Mouse (Mus musculus) CH12.LX (cell line): ENCODE measurements around the gene Foxk1. TPM values are rescaled to one million over a fixed set of nuclear protein-coding genes. Genes with fewer than 3 reads are reported as not detected.

Experiments
- DNase-seq: peaks from one replicate; pipeline ENCODE4 v3.0.0-alpha.2; 2013; ENCODE audit errors: extremely low read depth
- H3K27ac ChIP-seq: 2 replicates; pipeline ENCODE4 v1.5.1; 2012; ENCODE audit warnings: low read depth, mild to moderate bottlenecking, control low read depth, moderate library complexity; ENCODE audit not compliant: insufficient read depth
- H3K27me3 ChIP-seq: replicated peaks from 2 replicates; pipeline ENCODE3; 2012; ENCODE audit warnings: inconsistent platforms
- H3K36me3 ChIP-seq, 2 experiments: replicated peaks in 1 of 2; 2 replicates each; pipeline versions ENCODE3 to v1.6.1; 2012; ENCODE audit warnings: inconsistent platforms in 1 of 2, low read length in 1 of 2, mild to moderate bottlenecking in 1 of 2, mixed read lengths in 1 of 2, moderate library complexity in 1 of 2; ENCODE audit not compliant: control insufficient read depth in 1 of 2, insufficient read depth in 1 of 2
- H3K4me1 ChIP-seq, 2 experiments: 2 replicates each; pipeline ENCODE4 v1.6.1; 2012; ENCODE audit warnings: inconsistent platforms in 1 of 2, moderate library complexity in 1 of 2; ENCODE audit not compliant: insufficient read depth in 2 of 2, control insufficient read depth in 1 of 2
- H3K4me2 ChIP-seq: 2 replicates; pipeline ENCODE4 v1.6.1; 2012; ENCODE audit warnings: low read depth, mild to moderate bottlenecking, control low read depth; ENCODE audit not compliant: poor library complexity, insufficient read depth, severe bottlenecking
- H3K4me3 ChIP-seq, 3 experiments: fragments of 150-350 bp in 1 of 3; sonication (generic) in 1 of 3; replicated peaks in 1 of 3; 2 replicates each; pipeline versions ENCODE3 to v1.5.1; 2011 to 2012; ENCODE audit warnings: low read depth in 2 of 3, low read length in 2 of 3, mild to moderate bottlenecking in 2 of 3, moderate library complexity in 2 of 3, control low read depth in 1 of 3, improper control_type of control experiment in 1 of 3, inconsistent platforms in 1 of 3, mixed read lengths in 1 of 3; ENCODE audit not compliant: poor library complexity in 1 of 3
- H3K79me2 ChIP-seq: replicated peaks from 2 replicates; pipeline ENCODE4 v1.6.1; 2012; ENCODE audit warnings: mild to moderate bottlenecking, moderate library complexity; ENCODE audit not compliant: control insufficient read depth, poor library complexity, insufficient read depth, severe bottlenecking; ENCODE audit errors: extremely low read depth
- H3K9ac ChIP-seq: 2 replicates; pipeline ENCODE4 v1.6.1; 2012; ENCODE audit warnings: low read depth, mild to moderate bottlenecking, control low read depth, moderate library complexity; ENCODE audit not compliant: insufficient read depth
- H3K9me3 ChIP-seq: replicated peaks from 2 replicates; pipeline ENCODE3; 2012; ENCODE audit warnings: low read length, inconsistent platforms, mixed read lengths
- BHLHE40 ChIP-seq: IDR thresholded peaks from 2 replicates; pipeline ENCODE4 v1.6.1; 2011; ENCODE audit warnings: mild to moderate bottlenecking, low read depth, low read length, improper control_type of control experiment
- CHD2 ChIP-seq: IDR thresholded peaks from 2 replicates; pipeline ENCODE4 v1.6.1; 2011; ENCODE audit warnings: low read length, improper control_type of control experiment
- CTCF ChIP-seq, 2 experiments: IDR thresholded peaks in 1 of 2; conservative IDR thresholded peaks in 1 of 2; 2 replicates each; pipeline ENCODE4 v1.5.1; 2011 to 2012; ENCODE audit warnings: low read depth in 2 of 2, low read length in 2 of 2, improper control_type of control experiment in 1 of 2, inconsistent platforms in 1 of 2, mild to moderate bottlenecking in 1 of 2, moderate library complexity in 1 of 2
- E2F4 ChIP-seq: IDR thresholded peaks from 2 replicates; pipeline ENCODE4 v1.6.1; 2011; ENCODE audit warnings: low read depth, low read length, improper control_type of control experiment; ENCODE audit not compliant: insufficient replicate concordance
- ELF1 ChIP-seq: IDR thresholded peaks from 2 replicates; pipeline ENCODE4 v1.6.1; 2014; ENCODE audit warnings: low read depth, mild to moderate bottlenecking, inconsistent platforms, low read length, improper control_type of control experiment
- EP300 ChIP-seq: IDR thresholded peaks from 2 replicates; pipeline ENCODE4 v1.6.1; 2011; ENCODE audit warnings: low read length, improper control_type of control experiment
- ETS1 ChIP-seq: conservative IDR thresholded peaks from 2 replicates; pipeline ENCODE4 v1.6.1; 2012; ENCODE audit warnings: low read depth, mild to moderate bottlenecking, inconsistent platforms, low read length, improper control_type of control experiment, moderate library complexity
- GABPA ChIP-seq: IDR thresholded peaks from 2 replicates; pipeline ENCODE4 v1.6.1; 2012; ENCODE audit warnings: low read depth, low read length, improper control_type of control experiment, inconsistent platforms; ENCODE audit not compliant: insufficient replicate concordance
- HCFC1 ChIP-seq: IDR thresholded peaks from 2 replicates; pipeline ENCODE4 v1.6.1; 2012; ENCODE audit warnings: low read depth, mild to moderate bottlenecking, inconsistent platforms, low read length, improper control_type of control experiment
- IRF4 ChIP-seq: IDR thresholded peaks from 2 replicates; pipeline ENCODE4 v1.6.1; 2014; ENCODE audit warnings: low read depth, mild to moderate bottlenecking, inconsistent platforms, low read length, improper control_type of control experiment
- JUND ChIP-seq: conservative IDR thresholded peaks from 2 replicates; pipeline ENCODE4 v1.6.1; 2011; ENCODE audit warnings: low read depth, low read length, improper control_type of control experiment
- KAT2A ChIP-seq: IDR thresholded peaks from 2 replicates; pipeline ENCODE4 v1.6.1; 2012; ENCODE audit warnings: low read length, improper control_type of control experiment, inconsistent platforms; ENCODE audit not compliant: insufficient replicate concordance
- MEF2A ChIP-seq: IDR thresholded peaks from 2 replicates; pipeline ENCODE4 v1.6.1; 2014; ENCODE audit warnings: low read depth, mild to moderate bottlenecking, inconsistent platforms, low read length, improper control_type of control experiment, borderline replicate concordance
- MXI1 ChIP-seq: IDR thresholded peaks from 2 replicates; pipeline ENCODE4 v1.6.1; 2011; ENCODE audit warnings: mild to moderate bottlenecking, low read depth, low read length, improper control_type of control experiment
- MYC ChIP-seq: IDR thresholded peaks from 2 replicates; pipeline ENCODE4 v1.6.1; 2011; ENCODE audit warnings: low read depth, mild to moderate bottlenecking, improper control_type of control experiment, low read length
- RAD21 ChIP-seq: IDR thresholded peaks from 2 replicates; pipeline ENCODE4 v1.6.1; 2011; ENCODE audit warnings: low read depth, mild to moderate bottlenecking, low read length, improper control_type of control experiment, moderate library complexity
- RCOR1 ChIP-seq: conservative IDR thresholded peaks from 2 replicates; pipeline ENCODE4 v1.6.1; 2012; ENCODE audit warnings: low read depth, mild to moderate bottlenecking, inconsistent platforms, low read length, improper control_type of control experiment
- SMC3 ChIP-seq: IDR thresholded peaks from 2 replicates; pipeline ENCODE4 v1.6.1; 2011; ENCODE audit warnings: low read depth, low read length, improper control_type of control experiment
- TBP ChIP-seq: conservative IDR thresholded peaks from 2 replicates; pipeline ENCODE4 v1.6.1; 2011; ENCODE audit warnings: low read depth, low read length, improper control_type of control experiment
- UBTF ChIP-seq: IDR thresholded peaks from 2 replicates; pipeline ENCODE4 v1.6.1; 2012; ENCODE audit warnings: low read depth, mild to moderate bottlenecking, inconsistent platforms, low read length, improper control_type of control experiment, moderate library complexity
- USF2 ChIP-seq: conservative IDR thresholded peaks from 2 replicates; pipeline ENCODE4 v1.6.1; 2011; ENCODE audit warnings: low read depth, low read length, improper control_type of control experiment
- ZC3H11A ChIP-seq: IDR thresholded peaks from 2 replicates; pipeline ENCODE4 v1.6.1; 2012; ENCODE audit warnings: low read depth, mild to moderate bottlenecking, inconsistent platforms, low read length, improper control_type of control experiment
- ZKSCAN1 ChIP-seq: IDR thresholded peaks from 2 replicates; pipeline ENCODE4 v1.6.1; 2012; ENCODE audit warnings: low read depth, inconsistent platforms, low read length, improper control_type of control experiment, borderline replicate concordance
- ZMIZ1 ChIP-seq: IDR thresholded peaks from 2 replicates; pipeline ENCODE4 v1.6.1; 2012; ENCODE audit warnings: low read depth, mild to moderate bottlenecking, inconsistent platforms, low read length, improper control_type of control experiment
- ZNF384 ChIP-seq: IDR thresholded peaks from 2 replicates; pipeline ENCODE4 v1.6.1; 2012; ENCODE audit warnings: low read depth, low read length, improper control_type of control experiment, inconsistent platforms
- dilution Hi-C: fragments of 300-500 bp; cut with MboI; formaldehyde crosslinking; loops from 2 replicates; pipeline ENCODE4 v1.14.3; 2020; ENCODE audit warnings: low sequenced_read_pairs; ENCODE audit not compliant: extremely low pct_unique_long_range_greater_than_20kb, extremely low pct_ligation_motif_present
- in situ Hi-C: fragments of 300-500 bp; cut with MboI; formaldehyde crosslinking; loops from 3 replicates; pipeline ENCODE4 v1.14.3; 2019; ENCODE audit warnings: low sequenced_read_pairs, low pct_ligation_motif_present, low pct_unique_long_range_greater_than_20kb, mixed read lengths
- polyA plus RNA-seq: library from polyadenylated mRNA; unstranded; fragments of >175 nt; gene quantifications from 2 replicates; pipeline ENCODE4 v1.2.1, GENCODE M21; 2012; ENCODE audit warnings: low read depth; ENCODE audit not compliant: insufficient read length
- total RNA-seq, 2 experiments: library from RNA; depleted of rRNA; stranded (reverse); fragments of 300-350 nt in 1 of 2; fragments of >200 nt in 1 of 2; gene quantifications; 2 replicates each; pipeline ENCODE4 v1.2.3; 2012 to 2014

Foxk1 gene
- total and polyA plus RNA-seq, 3 experiments = 5.3 to 23.4 (median 11.3) TPM

DNA sequence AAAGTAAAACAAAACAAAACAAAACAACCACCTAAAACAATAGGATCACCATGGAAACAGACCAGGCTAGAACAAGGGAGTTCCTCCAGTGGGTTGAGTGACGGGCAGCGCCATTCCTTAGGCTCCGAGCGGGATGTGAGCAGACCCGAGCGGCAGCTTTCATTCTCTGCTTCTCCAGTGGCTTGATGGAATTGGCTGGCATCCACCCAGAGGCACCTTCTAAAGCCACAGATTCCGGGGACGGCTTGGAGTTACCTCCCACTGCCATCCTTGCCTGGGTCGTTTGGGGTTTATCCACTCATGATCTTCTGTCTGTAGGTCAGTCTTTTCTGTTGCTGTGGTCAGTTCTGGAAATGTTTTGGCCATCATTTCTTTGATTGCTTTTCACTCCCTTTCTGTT is 19.6 kb downstream of the Foxk1 start:
- peaks cover 7 to 79% of the 10 kb centered on the region in 2 experiments for H3K36me3 ChIP-seq

GRCm38 (mm10) chr5:142421886-142422285 is 20.6 kb downstream of the Foxk1 start:
- Histone ChIP-seq H3K79me2 (peaks cover 23% of the 10 kb centered on the region), H3K9ac (no peak overlapping the region), H3K4me3 (no peak overlapping the region), H3K27ac (no peak overlapping the region), H3K36me3 (peaks cover 7 to 87% of the 10 kb centered on the region in 2 experiments), H3K4me1 (peaks cover 17 to 96% of the 10 kb centered on the region in 2 experiments), H3K4me2 (no peak overlapping the region), H3K27me3 (no peaks in the 10 kb centered on the region), H3K9me3 (no peaks in the 10 kb centered on the region)
- in situ Hi-C loops (no loop called here), dilution Hi-C loops (no loop called here)
- no peak for TF ChIP-seq TBP
- no peak for TF ChIP-seq JUND
- no peak for TF ChIP-seq MEF2A
- TF ChIP-seq GABPA = no peak
- TF ChIP-seq SMC3 = no peak
- TF ChIP-seq E2F4 = no peak
- no peak for TF ChIP-seq UBTF
- TF ChIP-seq ETS1 = no peak
- TF ChIP-seq CHD2 = no peak
- no peak for TF ChIP-seq RCOR1
- TF ChIP-seq KAT2A = no peak
- no peak for TF ChIP-seq ZMIZ1
- TF ChIP-seq MYC = no peak
- TF ChIP-seq ZNF384 = no peak
- no peak for TF ChIP-seq MXI1
- TF ChIP-seq IRF4 = no peak
- TF ChIP-seq EP300 = no peak
- TF ChIP-seq RAD21 = no peak
- no peak for DNase-seq

More for the DNA sequence above, 19.6 kb downstream of the Foxk1 start:
- dilution Hi-C loops (no loop called here), in situ Hi-C loops (no loop called here)
- Histone ChIP-seq H3K27me3 (no peaks in the 10 kb centered on the region), H3K27ac (peak overlapping the region; percentile 32; the same call in 1 of the 2 replicates), H3K9me3 (no peaks in the 10 kb centered on the region), H3K9ac (peak overlapping the region; percentile 21; the same call in 1 of the 2 replicates), H3K4me1 (peaks cover 21 to 96% of the 10 kb centered on the region in 2 experiments), H3K4me2 (peak overlapping the region; percentile 90), H3K4me3 (peak overlapping the region in 1 of 3 experiments; percentile 14), H3K79me2 (peaks cover 23% of the 10 kb centered on the region)
- no peak for DNase-seq
- no peak for TF ChIP-seq E2F4
- TF ChIP-seq MEF2A = no peak
- TF ChIP-seq CTCF (conservative IDR thresholded peaks at IDR 0.05 in 1 of 2, IDR thresholded peaks at IDR 0.05 in 1 of 2; ENCODE audit: low read depth in 2 of 2, low read length in 2 of 2) = no peak
- TF ChIP-seq JUND = no peak
- TF ChIP-seq ETS1 = no peak
- TF ChIP-seq RCOR1 = no peak
- no peak for TF ChIP-seq ELF1
- no peak for TF ChIP-seq HCFC1
- TF ChIP-seq ZC3H11A = no peak
- no peak for TF ChIP-seq BHLHE40
- TF ChIP-seq ZKSCAN1 = no peak
- no peak for TF ChIP-seq USF2
